Mouse (Mus musculus): ENCODE measurements at regions not wholly inside any gene's neighbourhood (a gene's known extent, or its start where the extent isn't known, plus 50 kb on each side); places are given as distances from the start of the nearest gene placed in this dataset.

- no peak for TF ChIP-seq CTCF (conservative IDR thresholded peaks at IDR 0.05)
- peak in 1 of 2 experiments; percentile 13 for DNase-seq (ENCODE audit: low spot score in 2 of 2)
- Histone ChIP-seq H3K4me3 (no peak overlapping the region), H3K27ac (no peak overlapping the region)
Measured at GRCm38 (mm10) chr7:117185891-117186290, 194.9 kb upstream of the Xylt1 start.

DNA sequence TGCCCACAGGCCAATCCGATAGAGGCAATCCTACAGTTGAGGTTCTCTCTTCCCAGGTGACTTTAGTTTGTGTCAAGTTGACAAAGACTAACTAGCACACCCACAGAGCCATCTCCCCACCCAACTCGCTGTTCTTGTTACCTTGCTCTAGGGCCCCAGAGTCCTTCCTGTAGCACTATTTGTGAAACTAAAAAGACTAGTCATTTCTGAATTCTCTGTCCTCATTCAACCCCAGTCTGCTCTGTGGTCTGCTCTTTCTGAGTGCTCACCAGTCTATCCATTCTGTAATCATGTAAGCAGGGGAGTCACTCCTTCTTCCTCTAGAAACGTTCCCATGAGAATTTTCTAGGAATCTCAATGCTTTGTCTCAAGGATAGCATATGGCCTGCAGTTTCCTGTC lies 184.2 kb upstream of the Xylt1 start:
- H3K4me3 ChIP-seq = no peak overlapping the region

DNA sequence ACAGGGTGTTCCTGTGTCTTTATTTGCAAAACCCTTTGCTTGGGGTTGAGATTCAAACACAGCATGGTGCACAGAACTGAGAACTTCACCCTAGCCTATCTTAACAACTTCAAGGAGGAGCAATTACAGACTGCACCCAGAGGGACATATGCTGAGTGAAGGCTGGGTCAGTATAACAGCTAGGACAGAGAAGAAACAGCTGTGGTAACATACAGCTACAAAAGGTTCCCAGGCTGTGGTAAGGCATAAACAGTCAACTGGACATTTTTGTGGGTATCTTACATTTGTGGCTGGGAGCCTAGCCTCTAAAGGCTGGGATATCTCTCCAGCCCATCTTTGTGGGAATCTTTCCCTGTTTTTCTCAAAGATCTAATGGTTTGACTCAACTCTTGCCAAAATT lies 154.5 kb upstream of the Xylt1 start:
- DNase-seq (ENCODE audit: low spot score in 2 of 2) = no peak
- H3K27ac ChIP-seq = no peak overlapping the region
- no peak overlapping the region for H3K4me3 ChIP-seq
- no peak for TF ChIP-seq CTCF (conservative IDR thresholded peaks at IDR 0.05)

More for the DNA sequence above, 184.2 kb upstream of the Xylt1 start:
- DNase-seq (ENCODE audit: low spot score in 2 of 2) = no peak
- H3K27ac ChIP-seq = no peak overlapping the region
- no peak for TF ChIP-seq CTCF (conservative IDR thresholded peaks at IDR 0.05)

GRCm38 (mm10) chr7:117229619-117230018 lies 151.2 kb upstream of the Xylt1 start:
- TF ChIP-seq CTCF (conservative IDR thresholded peaks at IDR 0.05) = no peak
- Histone ChIP-seq H3K4me3 (no peak overlapping the region), H3K27ac (no peak overlapping the region)
- no peak for DNase-seq (ENCODE audit: low spot score in 2 of 2)

GRCm38 (mm10) chr7:117256819-117257218 lies 124.0 kb upstream of the Xylt1 start:
- TF ChIP-seq CTCF (conservative IDR thresholded peaks at IDR 0.05) = no peak
- DNase-seq (ENCODE audit: low spot score in 2 of 2) = no peak
- Histone ChIP-seq H3K4me3 (no peak overlapping the region), H3K27ac (no peak overlapping the region)

GRCm38 (mm10) chr7:117258557-117258956 lies 122.2 kb upstream of the Xylt1 start:
- H3K27ac ChIP-seq = peak overlapping the region; percentile 53; the same call in 1 of the 2 replicates
- no peak overlapping the region for H3K4me3 ChIP-seq
- DNase-seq (ENCODE audit: low spot score in 2 of 2) = peak in 1 of 2 experiments; percentile 57
- TF ChIP-seq CTCF (conservative IDR thresholded peaks at IDR 0.05) = no peak

DNA sequence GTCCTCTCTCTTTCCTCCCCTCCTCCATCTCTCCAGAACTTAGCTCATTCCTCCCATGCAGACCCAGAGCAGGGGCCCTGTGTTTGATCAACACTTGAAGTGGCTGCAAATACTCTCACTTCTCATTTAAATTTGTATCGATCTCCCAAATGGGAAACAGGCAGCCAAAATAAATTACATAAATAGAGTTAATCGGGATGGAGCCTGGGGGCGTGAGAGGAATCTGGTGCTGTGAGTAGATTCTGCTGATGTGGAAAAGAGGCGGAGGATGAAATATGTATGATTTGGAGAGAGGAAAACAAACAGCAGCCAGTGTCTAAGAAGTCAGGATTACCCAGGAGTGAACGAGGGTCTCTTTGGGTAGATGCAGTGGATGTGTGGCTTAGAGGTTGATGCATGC lies 121.6 kb upstream of the Xylt1 start:
- H3K4me3 ChIP-seq = no peak overlapping the region
- DNase-seq (ENCODE audit: low spot score in 2 of 2) = peak in 1 of 2 experiments; percentile 69
- H3K27ac ChIP-seq = peak overlapping the region; percentile 53; the same call in 1 of the 2 replicates
- no peak for TF ChIP-seq CTCF (conservative IDR thresholded peaks at IDR 0.05)

- peak in 1 of 2 experiments; percentile 21 for DNase-seq (ENCODE audit: low spot score in 2 of 2)
- no peak overlapping the region for H3K4me3 ChIP-seq
- H3K27ac ChIP-seq = no peak overlapping the region
- TF ChIP-seq CTCF (conservative IDR thresholded peaks at IDR 0.05) = peak; percentile 21
Measured at GRCm38 (mm10) chr7:117259674-117260294, 121.0 kb upstream of the Xylt1 start.

GRCm38 (mm10) chr7:117260596-117260995 lies 120.2 kb upstream of the Xylt1 start:
- no peak overlapping the region for H3K4me3 ChIP-seq
- DNase-seq (ENCODE audit: low spot score in 2 of 2) = no peak
- TF ChIP-seq CTCF (conservative IDR thresholded peaks at IDR 0.05) = no peak
- no peak overlapping the region for H3K27ac ChIP-seq

GRCm38 (mm10) chr7:117263126-117263525 lies 117.7 kb upstream of the Xylt1 start:
- no peak for DNase-seq (ENCODE audit: low spot score in 2 of 2)
- no peak overlapping the region for H3K4me3 ChIP-seq
- no peak for TF ChIP-seq CTCF (conservative IDR thresholded peaks at IDR 0.05)
- H3K27ac ChIP-seq = no peak overlapping the region

- Histone ChIP-seq H3K4me3 (no peak overlapping the region), H3K27ac (no peak overlapping the region)
- DNase-seq (ENCODE audit: low spot score in 2 of 2) = no peak
- TF ChIP-seq CTCF (conservative IDR thresholded peaks at IDR 0.05) = no peak
Measured at GRCm38 (mm10) chr7:117264341-117264740, 116.4 kb upstream of the Xylt1 start.

DNA sequence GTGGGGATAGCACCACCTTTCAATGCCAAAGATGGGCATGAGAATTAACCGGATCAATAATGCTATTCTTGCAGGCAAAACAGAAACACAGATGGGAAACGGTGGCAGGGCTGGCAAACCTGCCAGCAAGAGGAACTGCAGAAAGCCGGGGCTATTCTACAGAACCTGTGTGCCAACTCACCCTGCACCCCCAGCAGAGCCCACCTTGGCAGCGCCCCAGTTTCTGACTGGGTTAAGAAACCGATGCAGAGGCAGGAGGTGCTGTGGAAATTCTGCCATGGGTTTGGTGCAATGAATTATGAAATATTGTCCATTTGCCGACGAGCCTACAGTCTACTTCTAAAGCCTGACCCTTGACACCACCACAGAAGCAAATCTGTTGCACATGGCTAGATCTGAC lies 112.7 kb upstream of the Xylt1 start:
- no peak for TF ChIP-seq CTCF (conservative IDR thresholded peaks at IDR 0.05)
- no peak for DNase-seq (ENCODE audit: low spot score in 2 of 2)
- Histone ChIP-seq H3K4me3 (no peak overlapping the region), H3K27ac (0 out of 2 replicates have a peak overlapping the region, but pooled peaks have one; percentile 10)

DNA sequence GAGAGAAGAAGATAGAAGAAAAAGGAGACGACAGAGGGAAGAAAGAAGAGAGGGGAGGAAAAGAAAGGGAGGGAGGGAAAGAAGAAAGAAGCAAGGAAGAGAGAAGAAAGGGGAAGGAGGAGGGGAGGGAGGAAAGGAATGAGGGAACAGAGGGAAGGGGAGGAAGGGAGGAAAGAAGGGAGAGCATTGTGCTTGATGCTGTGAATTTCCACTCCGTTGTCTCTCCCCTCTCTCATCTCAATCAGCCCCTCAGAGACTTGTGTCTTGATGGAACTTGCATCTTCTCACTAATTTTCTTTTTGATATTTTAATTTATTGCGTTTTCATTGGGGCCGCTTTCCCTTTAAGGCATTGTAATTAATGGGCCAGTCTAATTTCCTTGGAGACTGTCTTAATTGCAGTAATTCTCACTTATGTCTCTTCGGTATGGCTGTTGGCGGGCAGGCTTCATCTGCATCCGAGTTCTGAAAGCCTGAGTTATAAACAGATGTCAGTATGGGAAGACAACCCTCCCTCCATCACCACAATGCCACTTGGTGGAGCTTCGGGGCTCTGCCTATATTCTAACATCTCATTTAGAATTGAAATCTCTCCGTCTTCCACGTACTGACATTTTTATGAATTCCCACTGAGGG lies 111.4 kb upstream of the Xylt1 start:
- DNase-seq (ENCODE audit: low spot score in 2 of 2) = no peak
- Histone ChIP-seq H3K27ac (no peak overlapping the region), H3K4me3 (no peak overlapping the region)
- TF ChIP-seq CTCF (conservative IDR thresholded peaks at IDR 0.05) = peak; percentile 30

DNA sequence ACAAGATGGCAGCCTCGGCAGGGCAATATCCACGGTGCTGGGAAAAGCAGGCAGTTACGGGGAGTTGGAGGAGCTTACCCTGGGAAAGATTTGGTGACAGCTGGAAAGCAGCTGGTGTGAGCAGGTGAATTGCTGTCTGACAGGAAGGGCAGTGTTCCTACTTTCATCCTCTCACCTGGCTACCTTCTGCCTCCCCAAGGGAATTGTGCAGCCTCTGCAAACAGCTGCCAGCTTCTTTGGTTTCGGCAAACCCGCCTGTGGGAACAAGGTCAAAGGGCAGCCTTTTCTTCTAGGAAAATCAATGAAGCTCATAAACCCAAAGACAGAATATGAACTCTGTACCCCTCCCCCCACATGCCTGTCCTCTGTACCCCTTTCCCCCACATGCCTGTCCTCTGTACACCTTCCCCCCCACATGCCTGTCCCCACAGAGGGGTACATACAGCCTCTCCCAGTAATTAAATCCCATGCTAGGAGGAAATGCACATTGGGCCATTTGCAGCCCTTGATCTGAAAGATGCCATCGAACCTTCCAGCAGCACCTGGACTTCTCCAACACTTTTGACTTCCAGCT lies 102.3 kb upstream of the Xylt1 start:
- no peak for DNase-seq (ENCODE audit: low spot score in 2 of 2)

More for the DNA sequence above, 102.3 kb upstream of the Xylt1 start:
- no peak overlapping the region for H3K4me3 ChIP-seq
- H3K27ac ChIP-seq = no peak overlapping the region
- TF ChIP-seq CTCF (conservative IDR thresholded peaks at IDR 0.05) = no peak

All from layer of hippocampus, adult 2 months (tissue).